Mouse (Mus musculus): ENCODE data around the gene Pkp4.

DNA sequence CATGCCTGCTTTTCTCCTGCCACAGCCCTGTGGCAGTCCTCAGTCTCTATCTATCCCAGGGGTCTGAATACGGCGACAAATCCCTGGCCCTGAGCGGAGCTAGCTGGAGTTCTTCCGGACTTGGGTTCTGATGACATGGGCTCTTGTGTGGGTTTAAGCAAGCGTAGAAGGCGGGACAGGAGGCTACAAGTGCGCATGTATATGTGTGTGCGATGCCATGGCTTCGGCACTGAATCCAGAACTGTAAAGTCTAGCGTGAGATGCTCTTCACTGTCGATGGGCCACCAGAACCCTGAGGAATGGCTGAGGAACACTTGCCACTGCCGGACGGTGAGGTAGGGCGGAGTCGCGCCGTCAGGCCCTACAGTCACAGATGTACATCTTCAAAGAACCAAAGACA, 222.6 kb downstream of the Pkp4 start:
- TF ChIP-seq CTCF (IDR thresholded peaks at IDR 0.05; ENCODE audit: low read depth, low read length): no peak
- no peak for TF ChIP-seq POLR2A (IDR thresholded peaks at IDR 0.05; ENCODE audit: extremely low read depth, insufficient read depth, low read length)

Data from liver, adult 2 months (tissue).